Mouse (Mus musculus): ENCODE data around the gene Alkbh2.

Gene Alkbh2

DNA sequence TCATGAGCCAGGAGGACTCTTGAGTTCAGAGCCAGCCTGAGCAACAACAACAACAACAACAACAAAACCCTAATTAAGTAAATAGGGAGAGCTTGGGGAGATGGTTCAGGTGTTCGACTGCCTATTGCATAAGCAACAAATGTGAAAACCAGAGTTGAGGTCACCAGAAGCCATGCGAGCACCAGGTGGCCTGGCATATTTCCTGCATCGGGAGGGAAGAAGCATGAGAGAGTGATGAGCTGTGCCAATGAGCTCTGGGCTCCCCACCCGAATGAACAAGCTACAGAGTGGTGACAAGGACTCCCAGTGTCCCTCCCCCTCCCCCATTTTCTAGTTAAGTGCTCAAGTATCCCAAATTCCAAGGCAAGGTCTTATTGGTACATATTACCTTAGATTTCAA is 26.1 kb downstream of the Alkbh2 start:
- no peak for DNase-seq (ENCODE audit: low read depth, low spot score)

- DNase-seq (ENCODE audit: low read depth, low spot score), result no peak
Measured at GRCm38 (mm10) chr5:114100390-114101099, 27.5 kb downstream of the Alkbh2 start.

GRCm38 (mm10) chr5:114099709-114100389 is 28.2 kb downstream of the Alkbh2 start:
- peak; percentile 86 for DNase-seq (ENCODE audit: low read depth, low spot score)

DNA sequence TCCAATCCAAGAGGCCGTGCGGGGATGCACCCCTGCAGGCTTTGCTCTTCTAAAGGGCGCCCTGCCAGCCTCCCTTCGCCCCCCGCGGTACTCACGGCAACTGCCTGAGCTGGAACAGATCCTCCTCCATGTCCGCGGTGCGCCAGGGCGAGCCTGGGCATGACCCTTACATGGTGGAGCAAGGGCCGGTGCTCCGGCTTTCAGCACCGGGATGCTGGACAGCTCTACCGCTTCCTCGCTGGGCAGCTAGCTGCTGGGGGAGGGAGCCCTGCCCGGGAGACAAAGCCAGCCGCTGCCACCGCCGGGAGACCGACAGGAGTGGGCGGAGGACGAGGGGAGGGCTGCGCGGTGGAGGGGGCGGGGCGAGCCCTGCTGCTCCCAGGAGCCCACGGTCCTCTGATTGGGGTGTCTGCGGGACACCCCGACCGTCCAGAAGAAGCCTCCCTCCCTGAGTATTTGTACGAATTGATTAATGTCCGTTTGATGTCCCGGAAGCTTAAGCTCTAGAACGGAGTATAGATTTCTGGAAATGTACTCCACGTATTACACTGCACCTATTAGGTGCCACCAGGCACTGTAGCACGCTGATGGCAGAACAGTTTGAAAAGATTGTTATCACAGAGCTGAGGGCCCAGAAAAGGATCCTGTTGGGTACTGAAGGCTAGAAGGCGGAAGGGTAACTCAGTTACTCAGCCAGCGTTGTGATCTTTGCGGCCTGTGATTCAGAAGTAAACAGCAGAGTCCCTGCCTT is 36.8 kb downstream of the Alkbh2 start, which contains the start of gene Svop:
Gene Svop (minus strand): TSS at position 514 of the 751 bp plus-strand sequence.
- DNase-seq (ENCODE audit: low read depth, low spot score), result peak; percentile 64

GRCm38 (mm10) chr5:114090421-114091013 is 37.5 kb downstream of the Alkbh2 start:
- DNase-seq (ENCODE audit: low read depth, low spot score), result no peak

- no peak for DNase-seq (ENCODE audit: low read depth, low spot score)
Measured at GRCm38 (mm10) chr5:114087875-114088480, 40.0 kb downstream of the Alkbh2 start.

DNA sequence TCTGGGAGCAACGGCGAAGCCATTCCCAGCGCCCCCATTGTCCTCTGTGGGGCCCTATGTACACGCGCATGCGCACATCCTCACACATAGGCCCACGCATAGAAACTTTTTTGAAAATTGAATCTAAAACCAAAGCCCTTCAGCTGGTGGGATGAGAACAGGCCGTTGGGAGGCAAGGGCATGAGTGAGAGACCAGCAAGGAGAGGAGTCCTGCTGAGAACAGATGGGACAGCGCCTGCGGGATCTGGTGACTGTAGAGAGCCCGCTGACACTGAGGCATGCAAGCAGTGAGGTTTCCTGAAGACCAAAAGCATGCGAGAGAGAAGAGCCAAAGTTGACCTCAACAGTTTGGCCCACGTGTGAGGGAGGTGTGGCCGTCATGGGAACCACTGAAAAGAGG is 42.5 kb downstream of the Alkbh2 start:
- no peak for DNase-seq (ENCODE audit: low read depth, low spot score)

GRCm38 (mm10) chr5:114077009-114077408 is 51.0 kb downstream of the Alkbh2 start:
- DNase-seq (ENCODE audit: low read depth, low spot score), result no peak

Measured in embryo, embryonic 11.5 days (tissue).